Mouse (Mus musculus) stomach, embryonic 14.5 days (tissue): ENCODE results near the gene Fxr2. TPM values are rescaled to one million over a fixed set of nuclear protein-coding genes. Genes with fewer than 3 reads are reported as not detected.
A peak's percentile ranks its signal among the peaks of the same experiment; 100 is the strongest.

ENCODE experiments used
- ATAC-seq: fragments of 200-750 bp; cut with Nextera tagmentation; 2 replicates; pipeline ENCODE4 v1.8.0; 2017; ENCODE audit warnings: low read depth, moderate TSS enrichment; ENCODE audit not compliant: insufficient number of reproducible peaks, insufficient read depth, low FRiP score
- H3K27ac ChIP-seq: fragments of 300-500 bp; sonication (generic); 2 replicates; pipeline ENCODE4 v1.5.1; 2014; ENCODE audit warnings: mild to moderate bottlenecking, low read length, moderate library complexity, mixed read lengths
- H3K27me3 ChIP-seq: fragments of 300-500 bp; sonication (generic); 2 replicates; pipeline ENCODE4 v1.6.1; 2014; ENCODE audit warnings: low read length, control low read depth, mixed read lengths; ENCODE audit not compliant: control insufficient read depth, insufficient read depth
- H3K36me3 ChIP-seq: fragments of 300-500 bp; sonication (generic); 2 replicates; pipeline ENCODE4 v1.6.1; 2014; ENCODE audit warnings: mild to moderate bottlenecking, control low read depth, low read length, moderate library complexity, mixed read lengths; ENCODE audit not compliant: control insufficient read depth, insufficient read depth
- H3K4me1 ChIP-seq: fragments of 300-500 bp; sonication (generic); 2 replicates; pipeline ENCODE4 v1.6.1; 2014; ENCODE audit warnings: low read length, control low read depth, mixed read lengths; ENCODE audit not compliant: control insufficient read depth, insufficient read depth
- H3K4me2 ChIP-seq: fragments of 300-500 bp; sonication (generic); replicated peaks from 2 replicates; pipeline ENCODE4 v1.6.1; 2014; ENCODE audit warnings: low read depth, low read length, control low read depth
- H3K4me3 ChIP-seq: fragments of 300-500 bp; sonication (generic); 2 replicates; pipeline ENCODE4 v1.5.1; 2014; ENCODE audit warnings: low read depth, low read length, control low read depth
- H3K9ac ChIP-seq: fragments of 300-500 bp; sonication (generic); replicated peaks from 2 replicates; pipeline ENCODE4 v1.6.1; 2014; ENCODE audit warnings: low read depth, mild to moderate bottlenecking, control low read depth, low read length, moderate library complexity, mixed read lengths
- H3K9me3 ChIP-seq: fragments of 300-500 bp; sonication (generic); 2 replicates; pipeline ENCODE4 v1.6.1; 2016; ENCODE audit warnings: low read depth, low read length, control low read depth; ENCODE audit not compliant: control insufficient read depth
- WGBS: fragments of 180-500 bp; shearing (Covaris S2); extraction: QIAGEN DNeasy Blood & Tissue Kit; methylation state at CpG from one replicate; pipeline ENCODE4 v1.1.7; 2014; 5-methylcytosine and 5-hydroxymethylcytosine counted together
- polyA plus RNA-seq: library from polyadenylated mRNA; unstranded; fragments of >200 nt; fragmentation: Nextera tagmentation; extraction: Ambion mirVana; gene quantifications from 2 replicates; pipeline ENCODE4 v1.2.1, GENCODE M21; 2014

Fxr2 gene
- polyA plus RNA-seq, 1 experiment from 2014 or later = 20.9 TPM

- Histone ChIP-seq H3K27ac (no peak overlapping the region), H3K4me2 (no peak overlapping the region), H3K9ac (no peak overlapping the region), H3K36me3 (peaks cover 39% of the 10 kb centered on the region), H3K4me3 (no peak overlapping the region), H3K4me1 (no peaks in the 10 kb centered on the region), H3K27me3 (no peaks in the 10 kb centered on the region), H3K9me3 (no peaks in the 10 kb centered on the region)
- no peak for ATAC-seq
- WGBS = 88% methylated on average over 4 of the region's 4 CpGs
Measured at GRCm38 (mm10) chr11:69592799-69593198, 40.0 kb upstream of the Fxr2 start.

- no peak overlapping the region for H3K27ac ChIP-seq
- no peaks in the 10 kb centered on the region for H3K27me3 ChIP-seq
- no peak overlapping the region for H3K4me2 ChIP-seq
- peaks cover 7% of the 10 kb centered on the region for H3K4me1 ChIP-seq
- peaks cover 18% of the 10 kb centered on the region for H3K36me3 ChIP-seq
- H3K9ac ChIP-seq = no peak overlapping the region
- no peak for ATAC-seq
- H3K9me3 ChIP-seq = no peaks in the 10 kb centered on the region
- 95% methylated on average over 6 of the region's 6 CpGs for WGBS
- H3K4me3 ChIP-seq = no peak overlapping the region
Measured at GRCm38 (mm10) chr11:69594853-69595252, 37.9 kb upstream of the Fxr2 start.

- 7% methylated on average over 9 of the region's 9 CpGs for WGBS
- H3K4me1 ChIP-seq = peaks cover 26% of the 10 kb centered on the region
- ATAC-seq = no peak
- H3K4me2 ChIP-seq = peak overlapping the region; percentile 33
- no peaks in the 10 kb centered on the region for H3K9me3 ChIP-seq
- H3K36me3 ChIP-seq = no peaks in the 10 kb centered on the region
- no peak overlapping the region for H3K4me3 ChIP-seq
- no peaks in the 10 kb centered on the region for H3K27me3 ChIP-seq
- peak overlapping the region; percentile 77; the same call in 1 of the 2 replicates for H3K27ac ChIP-seq
- no peak overlapping the region for H3K9ac ChIP-seq
Measured at GRCm38 (mm10) chr11:69599436-69599835, 33.4 kb upstream of the Fxr2 start.

- Histone ChIP-seq H3K4me2 (peak overlapping the region; percentile 33), H3K9me3 (no peaks in the 10 kb centered on the region), H3K4me1 (peaks cover 29% of the 10 kb centered on the region), H3K27me3 (no peaks in the 10 kb centered on the region), H3K27ac (peak overlapping the region; percentile 77), H3K36me3 (no peaks in the 10 kb centered on the region), H3K4me3 (no peak overlapping the region), H3K9ac (no peak overlapping the region)
- WGBS = 6% methylated on average over 6 of the region's 6 CpGs
- peak; percentile 82; the same call in 1 of the 2 replicates for ATAC-seq
Measured at GRCm38 (mm10) chr11:69600098-69600497, 32.7 kb upstream of the Fxr2 start.

- Histone ChIP-seq H3K9me3 (no peaks in the 10 kb centered on the region), H3K27ac (no peak overlapping the region), H3K27me3 (no peaks in the 10 kb centered on the region), H3K4me1 (peaks cover 29% of the 10 kb centered on the region), H3K4me2 (no peak overlapping the region), H3K9ac (no peak overlapping the region), H3K4me3 (no peak overlapping the region), H3K36me3 (no peaks in the 10 kb centered on the region)
- 47% methylated on average over 3 of the region's 3 CpGs for WGBS
- ATAC-seq = no peak
Measured at GRCm38 (mm10) chr11:69601768-69602167, 31.0 kb upstream of the Fxr2 start.

GRCm38 (mm10) chr11:69603516-69603915 is 29.3 kb upstream of the Fxr2 start:
- ATAC-seq = no peak
- Histone ChIP-seq H3K4me1 (peaks cover 29% of the 10 kb centered on the region), H3K4me3 (no peak overlapping the region), H3K27ac (no peak overlapping the region), H3K27me3 (no peaks in the 10 kb centered on the region), H3K9me3 (no peaks in the 10 kb centered on the region), H3K36me3 (no peaks in the 10 kb centered on the region), H3K9ac (no peak overlapping the region), H3K4me2 (no peak overlapping the region)
- 80% methylated on average over 8 of the region's 8 CpGs for WGBS

- WGBS = 59% methylated on average over 3 of the region's 3 CpGs
- ATAC-seq = no peak
- Histone ChIP-seq H3K27ac (no peak overlapping the region), H3K4me2 (peak overlapping the region; percentile 100), H3K4me1 (peaks cover 27% of the 10 kb centered on the region), H3K4me3 (peak overlapping the region; percentile 62; the same call in 1 of the 2 replicates), H3K36me3 (no peaks in the 10 kb centered on the region), H3K9ac (no peak overlapping the region), H3K27me3 (no peaks in the 10 kb centered on the region), H3K9me3 (no peaks in the 10 kb centered on the region)
Measured at GRCm38 (mm10) chr11:69604347-69604746, 28.4 kb upstream of the Fxr2 start.

GRCm38 (mm10) chr11:69604795-69605664 is 27.8 kb upstream of the Fxr2 start:
- H3K36me3 ChIP-seq = no peaks in the 10 kb centered on the region
- no peaks in the 10 kb centered on the region for H3K9me3 ChIP-seq
- ATAC-seq = no peak
- H3K27ac ChIP-seq = peak overlapping the region; percentile 27; the same call in 1 of the 2 replicates
- H3K9ac ChIP-seq = peak overlapping the region; percentile 48
- peak overlapping the region; percentile 62 for H3K4me3 ChIP-seq
- peak overlapping the region; percentile 100 for H3K4me2 ChIP-seq
- under 1% methylated on average over 65 of the region's 73 CpGs for WGBS
- H3K4me1 ChIP-seq = peaks cover 20% of the 10 kb centered on the region
- no peaks in the 10 kb centered on the region for H3K27me3 ChIP-seq
